In genomic region chr4:48314814-48315213, GRCm38 (mm10) we compare ENCODE assay signal across 19 mouse cellular contexts.
"Had no signal": no experiment of that assay in that cellular context is flagged by ENCODE, and none has a peak within 500 bp of the region (broad histone marks: within the 10 kb centered on the region; RNA-seq: fewer than 3 reads in every experiment).

No protein-coding gene starts in this region.

- H3K4me2 ChIP-seq: hindbrain, embryonic 14.5 days; limb, embryonic 13.5 days; neural tube, embryonic 12.5 days had no signal

- H3K9ac ChIP-seq: hindbrain, embryonic 14.5 days; limb, embryonic 13.5 days; neural tube, embryonic 12.5 days had no signal

- H3K4me1 ChIP-seq: limb, embryonic 13.5 days; midbrain, embryonic 10.5 days; neural tube, embryonic 12.5 days had no signal

- H3K27me3 ChIP-seq: limb, embryonic 13.5 days; neural tube, embryonic 12.5 days had no signal

- H3K27ac ChIP-seq: hindbrain, embryonic 14.5 days; kidney, postnatal 0 days; limb, embryonic 13.5 days; midbrain, embryonic 10.5 days; neural tube, embryonic 12.5 days had no signal

- H3K4me3 ChIP-seq: limb, embryonic 13.5 days; midbrain, embryonic 10.5 days; neural tube, embryonic 12.5 days had no signal

- H3K9me3 ChIP-seq: limb, embryonic 13.5 days; midbrain, embryonic 10.5 days; neural tube, embryonic 12.5 days had no signal

- DNase-seq: kidney, adult 11 months; kidney, adult 9 months; kidney, postnatal 36 days; layer of hippocampus, adult 9-11 months; layer of hippocampus, postnatal 36 days; left cerebral cortex, postnatal 4 days; lung, adult 2 months; lung, postnatal 10 days; lung, postnatal 4 days; midbrain, embryonic 14.5 days; retina, postnatal 1 day; right cerebral cortex, postnatal 14 days; thymus, adult 18-20 months; thymus, postnatal 14 days had no signal

- H3K36me3 ChIP-seq: neural tube, embryonic 12.5 days had no signal
